Mouse (Mus musculus) Muller cell, postnatal 12 days (primary cell): ENCODE results near the gene Wt1.

Experiments used
- DNase-seq: peaks from one replicate; pipeline ENCODE4 v3.0.0-alpha.2; 2015; ENCODE audit errors: inconsistent ontology term

Gene Wt1

GRCm38 (mm10) chr2:105185768-105186529 lies 59.6 kb downstream of the Wt1 start:
- no peak for DNase-seq

GRCm38 (mm10) chr2:105186591-105186990 lies 60.3 kb downstream of the Wt1 start:
- no peak for DNase-seq

GRCm38 (mm10) chr2:105188182-105188581 lies 61.9 kb downstream of the Wt1 start:
- no peak for DNase-seq

- no peak for DNase-seq
Measured at GRCm38 (mm10) chr2:105189352-105189751, 63.0 kb downstream of the Wt1 start.

GRCm38 (mm10) chr2:105200152-105200551 lies 73.8 kb downstream of the Wt1 start:
- DNase-seq, result no peak

GRCm38 (mm10) chr2:105206563-105207174 lies 80.3 kb downstream of the Wt1 start:
- DNase-seq, result peak; percentile 50

GRCm38 (mm10) chr2:105212839-105213238 lies 86.5 kb downstream of the Wt1 start:
- no peak for DNase-seq

- DNase-seq, result no peak
Measured at GRCm38 (mm10) chr2:105215914-105216313, 89.6 kb downstream of the Wt1 start.

- DNase-seq, result no peak
Measured at GRCm38 (mm10) chr2:105219229-105219628, 92.9 kb downstream of the Wt1 start.

- no peak for DNase-seq
Measured at GRCm38 (mm10) chr2:105219664-105220063, 93.3 kb downstream of the Wt1 start.

- peak; percentile 25 for DNase-seq
Measured at GRCm38 (mm10) chr2:105220738-105221303, 94.5 kb downstream of the Wt1 start.
